Mouse (Mus musculus): ENCODE results near the gene Pck2. TPM values are rescaled to one million over a fixed set of nuclear protein-coding genes. Genes with fewer than 3 reads are reported as not detected.
A peak's percentile ranks its signal among the peaks of the same experiment; 100 is the strongest.

Gene Pck2
- 16.5 and 18.5 TPM in 2 replicates for polyA plus RNA-seq (2016; fragmentation: Nextera tagmentation; extraction: Ambion mirVana)

DNA sequence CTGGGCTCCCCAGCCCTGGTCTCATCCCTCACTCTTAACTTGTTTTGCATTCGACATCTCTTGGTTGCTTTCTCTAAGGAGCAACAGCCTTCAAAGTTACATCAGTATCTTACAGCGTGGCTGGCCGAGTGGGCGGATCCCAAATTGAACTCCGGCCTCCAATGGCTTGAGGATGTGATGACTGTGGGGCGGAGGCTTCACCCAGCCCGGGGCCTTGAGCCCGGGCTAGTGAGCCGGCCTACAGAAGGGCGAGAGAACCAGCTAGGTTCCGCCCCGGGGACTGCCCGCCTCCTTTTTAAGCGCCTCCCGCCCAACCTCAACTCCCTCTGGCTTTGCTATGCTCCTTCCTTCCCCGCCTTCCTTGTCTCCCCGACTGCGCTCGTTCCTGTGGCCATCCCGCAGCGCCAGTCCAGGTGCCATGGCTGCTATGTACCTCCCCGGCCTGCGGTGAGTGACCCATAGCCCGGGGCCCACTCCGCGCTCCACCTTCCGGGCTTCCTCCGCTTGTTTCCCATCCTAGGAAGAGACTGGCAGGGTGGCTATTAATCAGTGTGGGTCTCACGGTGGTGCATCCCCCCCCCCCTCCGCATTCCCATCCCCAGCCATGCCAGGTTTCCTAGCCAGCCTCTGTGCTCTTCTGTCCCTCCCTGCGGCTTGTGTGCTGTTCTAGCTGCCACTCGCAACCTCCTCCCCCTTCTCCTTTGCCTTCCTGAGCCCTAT lies at the start of gene Pck2:
TSS of gene Pck2 (plus strand) at position 200 of the 720 bp plus-strand sequence.
- DNase-seq (ENCODE audit: low spot score) = peak; percentile 81
- WGBS = under 1% methylated on average over 32 of the region's 32 CpGs
- Histone ChIP-seq H3K36me3 (peaks cover 18% of the 10 kb centered on the region), H3K4me1 (peaks cover 22% of the 10 kb centered on the region), H3K27ac (replicated peaks) (peak within 1 kb of the TSS; percentile 86), H3K27me3 (ENCODE audit: low read depth, poor library complexity, severe bottlenecking) (peaks cover 9% of the 10 kb centered on the region; the same call in 1 of the 2 replicates), H3K4me3 (peak within 1 kb of the TSS; percentile 73), H3K9me3 (replicated peaks) (no peaks in the 10 kb centered on the region)

DNA sequence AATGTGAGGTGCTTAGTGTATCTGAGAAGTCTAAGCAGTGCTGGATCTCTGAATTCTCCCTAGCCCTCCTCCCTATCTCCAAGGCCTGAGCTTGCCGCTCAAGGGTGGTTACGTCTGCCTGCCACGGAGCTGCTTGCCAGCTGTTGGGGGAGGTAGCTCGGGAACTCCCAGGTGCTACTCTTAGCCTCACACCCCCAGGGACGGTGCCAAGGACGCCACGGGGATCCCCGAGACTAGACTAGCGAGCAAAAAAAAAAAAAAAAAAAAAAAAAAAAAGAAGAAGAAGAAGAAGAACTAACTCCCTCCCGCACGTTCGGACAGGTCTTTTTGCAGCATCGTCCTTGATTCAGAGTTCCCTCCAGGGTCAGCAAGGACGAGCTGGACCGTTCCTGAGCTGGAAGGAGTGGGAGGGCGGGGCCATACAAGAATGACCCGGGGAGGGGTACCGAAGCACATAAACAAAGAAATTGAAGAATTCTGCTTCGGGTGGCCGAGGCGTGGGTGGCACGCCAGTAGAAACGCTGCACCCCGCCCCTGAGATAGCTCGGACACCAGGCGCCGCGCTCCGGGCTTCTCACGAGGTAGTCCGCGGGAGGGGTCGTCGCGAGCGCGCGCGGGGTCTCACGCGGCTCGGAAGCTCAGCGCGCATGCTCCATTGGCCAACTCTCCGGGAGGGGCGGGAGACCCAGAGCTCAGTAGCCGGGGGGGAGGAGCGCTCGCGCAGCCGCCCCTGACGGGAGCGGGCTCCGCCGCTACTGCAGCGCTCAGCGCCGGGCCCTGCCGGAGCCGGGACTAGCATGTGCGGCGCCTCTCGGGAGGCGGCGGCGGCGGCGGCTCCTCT lies 49.5 kb upstream of the Pck2 start, which contains the start of gene Carmil3:
TSS of gene Carmil3 (plus strand) at position 291 of the 841 bp plus-strand sequence.
- DNase-seq (ENCODE audit: low spot score) = peak; percentile 82
- Histone ChIP-seq H3K36me3 (peaks cover 39% of the 10 kb centered on the region), H3K4me3 (peak within 1 kb of the TSS; percentile 89), H3K27me3 (ENCODE audit: low read depth, poor library complexity, severe bottlenecking) (no peaks in the 10 kb centered on the region; the same call in 1 of the 2 replicates), H3K9me3 (replicated peaks) (no peaks in the 10 kb centered on the region), H3K4me1 (peaks cover 24% of the 10 kb centered on the region), H3K27ac (replicated peaks) (peak within 1 kb of the TSS; percentile 92)
- under 1% methylated on average over 67 of the region's 68 CpGs for WGBS

GRCm38 (mm10) chr14:55491291-55491833 lies 48.7 kb upstream of the Pck2 start:
- Histone ChIP-seq H3K36me3 (peaks cover 40% of the 10 kb centered on the region), H3K4me3 (peak overlapping the region; percentile 89), H3K4me1 (peaks cover 24% of the 10 kb centered on the region), H3K27me3 (ENCODE audit: low read depth, poor library complexity, severe bottlenecking) (no peaks in the 10 kb centered on the region; the same call in 1 of the 2 replicates), H3K9me3 (replicated peaks) (no peaks in the 10 kb centered on the region), H3K27ac (replicated peaks) (peak overlapping the region; percentile 92)
- peak; percentile 83 for DNase-seq (ENCODE audit: low spot score)
- under 1% methylated on average over 30 of the region's 30 CpGs for WGBS

DNA sequence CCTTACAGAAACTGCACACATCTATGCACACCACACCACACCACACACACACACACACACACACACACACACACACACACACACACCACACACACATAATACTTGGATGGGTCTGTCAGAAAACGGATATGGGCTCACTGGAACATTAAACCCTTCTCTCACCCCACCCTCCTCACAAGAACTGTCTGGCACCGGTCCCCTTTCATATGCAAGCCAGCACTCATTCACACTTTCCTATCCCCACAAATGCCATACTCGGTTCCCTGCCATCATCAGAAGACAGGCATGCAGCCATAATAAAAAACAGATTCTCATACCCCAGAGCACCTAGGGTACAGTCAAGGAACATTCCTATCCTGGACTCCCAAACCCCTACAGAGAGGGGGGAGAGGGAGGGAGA lies 48.0 kb upstream of the Pck2 start:
- H3K4me1 ChIP-seq = peaks cover 24% of the 10 kb centered on the region
- peaks cover 44% of the 10 kb centered on the region for H3K36me3 ChIP-seq
- H3K9me3 ChIP-seq (replicated peaks) = no peaks in the 10 kb centered on the region
- H3K4me3 ChIP-seq = peak overlapping the region; percentile 89
- H3K27me3 ChIP-seq (ENCODE audit: low read depth, poor library complexity, severe bottlenecking) = peaks cover 4% of the 10 kb centered on the region; the same call in 1 of the 2 replicates
- H3K27ac ChIP-seq (replicated peaks) = peak overlapping the region; percentile 92
- WGBS = 55% methylated on average over 3 of the region's 3 CpGs
- DNase-seq (ENCODE audit: low spot score) = no peak

GRCm38 (mm10) chr14:55495509-55496240 lies 44.4 kb upstream of the Pck2 start:
- H3K36me3 ChIP-seq = peaks cover 69% of the 10 kb centered on the region
- no peak for DNase-seq (ENCODE audit: low spot score)
- no peaks in the 10 kb centered on the region for H3K9me3 ChIP-seq (replicated peaks)

GRCm38 (mm10) chr14:55496761-55497448 lies 43.2 kb upstream of the Pck2 start:
- H3K27me3 ChIP-seq (ENCODE audit: low read depth, poor library complexity, severe bottlenecking) = 0 out of 2 replicates have a peak, but pooled peaks cover 4% of the 10 kb centered on the region
- peaks cover 80% of the 10 kb centered on the region for H3K36me3 ChIP-seq
- no peak overlapping the region for H3K4me3 ChIP-seq
- H3K4me1 ChIP-seq = peaks cover 9% of the 10 kb centered on the region
- no peaks in the 10 kb centered on the region for H3K9me3 ChIP-seq (replicated peaks)
- no peak for DNase-seq (ENCODE audit: low spot score)
- H3K27ac ChIP-seq (replicated peaks) = no peak overlapping the region
- WGBS = 74% methylated on average over 16 of the region's 16 CpGs

More at GRCm38 (mm10) chr14:55495509-55496240, 44.4 kb upstream of the Pck2 start:
- WGBS = 77% methylated on average over 20 of the region's 20 CpGs
- Histone ChIP-seq H3K27ac (replicated peaks) (no peak overlapping the region), H3K27me3 (ENCODE audit: low read depth, poor library complexity, severe bottlenecking) (0 out of 2 replicates have a peak, but pooled peaks cover 4% of the 10 kb centered on the region), H3K4me1 (peaks cover 18% of the 10 kb centered on the region), H3K4me3 (no peak overlapping the region)

DNA sequence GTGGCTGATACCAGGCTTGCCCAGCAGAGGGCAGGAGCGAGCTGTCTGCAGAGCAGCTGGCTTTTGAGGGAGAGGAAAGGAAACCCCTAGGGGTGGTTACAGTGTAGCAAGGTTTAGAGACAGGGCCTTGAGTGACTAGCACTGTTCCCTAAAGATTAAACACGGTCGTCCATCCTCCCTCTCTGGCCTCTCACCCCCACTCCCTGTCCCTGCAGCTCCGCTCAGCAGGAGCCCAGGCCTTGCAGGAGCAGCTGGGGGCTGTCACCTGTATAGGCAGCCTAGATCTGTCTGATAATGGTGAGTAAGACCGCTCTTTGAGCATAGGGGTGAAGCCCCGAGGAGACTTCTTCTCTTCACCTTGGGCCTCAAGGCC lies 42.6 kb upstream of the Pck2 start:
- peak; percentile 85 for DNase-seq (ENCODE audit: low spot score)
- H3K4me3 ChIP-seq = no peak overlapping the region
- H3K27ac ChIP-seq (replicated peaks) = no peak overlapping the region
- WGBS = 35% methylated on average over 6 of the region's 6 CpGs
- H3K4me1 ChIP-seq = peaks cover 4% of the 10 kb centered on the region
- peaks cover 85% of the 10 kb centered on the region for H3K36me3 ChIP-seq
- 0 out of 2 replicates have a peak, but pooled peaks cover 4% of the 10 kb centered on the region for H3K27me3 ChIP-seq (ENCODE audit: low read depth, poor library complexity, severe bottlenecking)
- no peaks in the 10 kb centered on the region for H3K9me3 ChIP-seq (replicated peaks)

- no peak for DNase-seq (ENCODE audit: low spot score)
- Histone ChIP-seq H3K9me3 (replicated peaks) (no peaks in the 10 kb centered on the region), H3K27me3 (ENCODE audit: low read depth, poor library complexity, severe bottlenecking) (no peaks in the 10 kb centered on the region), H3K4me3 (no peak overlapping the region), H3K27ac (replicated peaks) (no peak overlapping the region), H3K36me3 (peaks cover 31% of the 10 kb centered on the region), H3K4me1 (peaks cover 8% of the 10 kb centered on the region)
- WGBS = 86% methylated on average over 9 of the region's 9 CpGs
Measured at GRCm38 (mm10) chr14:55505612-55506011, 34.5 kb upstream of the Pck2 start.

- WGBS = 60% methylated on average over 7 of the region's 7 CpGs
Measured at GRCm38 (mm10) chr14:55507801-55508200, 32.3 kb upstream of the Pck2 start.

DNA sequence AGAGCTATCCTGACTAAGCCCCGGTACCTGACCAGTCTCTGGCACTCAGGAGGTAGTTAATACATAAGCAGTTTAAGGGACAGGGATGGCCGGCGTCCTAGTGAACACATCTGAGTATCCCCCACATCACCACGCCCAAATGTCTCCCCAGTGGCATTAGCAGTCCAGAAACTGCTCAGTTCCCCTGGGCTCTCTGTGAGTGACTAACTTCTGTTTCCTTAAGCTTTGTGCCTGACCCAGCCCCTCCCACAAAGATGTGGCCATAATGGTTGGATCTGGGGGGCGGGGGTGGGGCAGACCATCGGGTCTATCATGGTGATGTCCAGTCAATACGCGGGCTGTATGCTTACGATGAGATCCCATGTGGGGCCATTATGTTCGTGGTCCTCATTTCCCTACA lies 30.5 kb upstream of the Pck2 start:
- Histone ChIP-seq H3K4me1 (peaks cover 14% of the 10 kb centered on the region), H3K27me3 (ENCODE audit: low read depth, poor library complexity, severe bottlenecking) (0 out of 2 replicates have a peak, but pooled peaks cover 12% of the 10 kb centered on the region), H3K36me3 (peaks cover 3% of the 10 kb centered on the region; the same call in 1 of the 2 replicates), H3K9me3 (replicated peaks) (no peaks in the 10 kb centered on the region), H3K27ac (replicated peaks) (no peak overlapping the region), H3K4me3 (no peak overlapping the region)
- 82% methylated on average over 10 of the region's 10 CpGs for WGBS
- DNase-seq (ENCODE audit: low spot score) = no peak

More at GRCm38 (mm10) chr14:55507801-55508200, 32.3 kb upstream of the Pck2 start:
- Histone ChIP-seq H3K4me1 (peaks cover 14% of the 10 kb centered on the region), H3K4me3 (no peak overlapping the region), H3K9me3 (replicated peaks) (no peaks in the 10 kb centered on the region), H3K27me3 (ENCODE audit: low read depth, poor library complexity, severe bottlenecking) (0 out of 2 replicates have a peak, but pooled peaks cover 12% of the 10 kb centered on the region), H3K27ac (replicated peaks) (no peak overlapping the region), H3K36me3 (peaks cover 11% of the 10 kb centered on the region; the same call in 1 of the 2 replicates)
- no peak for DNase-seq (ENCODE audit: low spot score)

DNA sequence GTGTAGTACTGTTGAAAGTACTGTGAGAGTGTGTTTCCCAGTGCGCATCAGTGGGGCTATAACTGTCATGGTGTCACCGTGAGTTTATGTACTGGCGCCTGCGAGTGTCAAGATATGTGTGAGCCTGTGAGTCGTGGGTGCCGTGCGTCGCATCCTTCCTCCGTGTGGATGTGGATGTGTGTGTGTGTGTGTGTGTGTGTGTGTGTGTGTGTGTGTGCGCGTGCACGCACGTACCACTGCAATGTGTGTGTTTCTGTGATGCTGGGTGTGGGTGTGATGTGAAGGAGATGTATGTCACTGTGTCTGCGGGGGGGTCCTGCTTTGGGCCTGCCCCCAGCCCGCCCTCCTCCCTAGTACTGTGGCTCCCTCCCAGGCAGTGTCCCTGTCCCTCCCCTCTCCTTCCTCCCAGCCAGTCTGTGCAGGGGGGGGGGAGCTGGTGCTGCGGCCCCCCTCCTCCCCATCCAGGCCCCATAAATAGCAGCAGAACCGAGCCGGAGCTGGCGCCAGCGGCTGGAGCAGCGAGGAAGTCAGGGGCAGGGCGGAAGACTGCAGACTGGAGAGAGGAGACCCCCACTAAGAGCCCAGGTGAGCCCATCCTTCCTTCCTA lies 29.8 kb upstream of the Pck2 start, which contains the start of gene Cpne6:
TSS of gene Cpne6 (plus strand) at position 321 of the 607 bp plus-strand sequence.
- peaks cover 14% of the 10 kb centered on the region for H3K4me1 ChIP-seq
- H3K27me3 ChIP-seq (ENCODE audit: low read depth, poor library complexity, severe bottlenecking) = 0 out of 2 replicates have a peak, but pooled peaks cover 12% of the 10 kb centered on the region
- peak within 1 kb of the TSS; percentile 38; the same call in 1 of the 2 replicates for H3K27ac ChIP-seq (replicated peaks)
- no peak within 1 kb of the TSS for H3K4me3 ChIP-seq
- 85% methylated on average over 18 of the region's 22 CpGs for WGBS
- DNase-seq (ENCODE audit: low spot score) = no peak
- H3K9me3 ChIP-seq (replicated peaks) = no peaks in the 10 kb centered on the region
- peaks cover 3% of the 10 kb centered on the region; the same call in 1 of the 2 replicates for H3K36me3 ChIP-seq
